9 mouse cellular contexts compared by ENCODE assay signal in genomic region chr4:134388397-134388796, GRCm38 (mm10). TPM values are rescaled to one million over a fixed set of nuclear protein-coding genes. Genes with fewer than 3 reads are reported as not detected.
DNase-seq lines count a peak whose midpoint lies in the region; ATAC-seq and TF ChIP-seq lines count a peak whose summit lies in the region.
"Had no signal": no experiment of that assay in that cellular context is flagged by ENCODE, and none has a peak within 500 bp of the region (broad histone marks: within the 10 kb centered on the region; RNA-seq: fewer than 3 reads in every experiment).

No protein-coding gene starts in this region.

- H3K36me3 ChIP-seq in embryonic facial prominence, embryonic 11.5 days (replicated peaks; ENCODE audit: control insufficient read depth, insufficient read depth, low read depth, low read length), result no peaks in the 10 kb centered on the region
- H3K36me3 ChIP-seq in liver, postnatal 0 days (replicated peaks; ENCODE audit: insufficient read depth, low read length), result no peaks in the 10 kb centered on the region
- H3K36me3 ChIP-seq: heart, embryonic 13.5 days; neural tube, embryonic 12.5 days had no signal

- no peak overlapping the region for H3K27ac ChIP-seq in embryonic facial prominence, embryonic 11.5 days (replicated peaks; ENCODE audit: low read depth, low read length)
- H3K27ac ChIP-seq in liver, postnatal 0 days (ENCODE audit: low read depth), result no peak overlapping the region
- H3K27ac ChIP-seq: heart, embryonic 13.5 days; neural tube, embryonic 12.5 days had no signal

- no peaks in the 10 kb centered on the region for H3K4me1 ChIP-seq in embryonic facial prominence, embryonic 11.5 days (ENCODE audit: control insufficient read depth, insufficient read depth, low read length)
- H3K4me1 ChIP-seq in liver, postnatal 0 days (ENCODE audit: insufficient read depth), result no peaks in the 10 kb centered on the region
- H3K4me1 ChIP-seq: neural tube, embryonic 12.5 days had no signal

- no peak overlapping the region for H3K4me2 ChIP-seq in embryonic facial prominence, embryonic 11.5 days (ENCODE audit: low read depth, low read length)
- no peak overlapping the region for H3K4me2 ChIP-seq in liver, postnatal 0 days (ENCODE audit: low read depth, low read length)
- H3K4me2 ChIP-seq: heart, embryonic 13.5 days; neural tube, embryonic 12.5 days had no signal

- TF ChIP-seq CTCF in liver, postnatal 0 days (IDR thresholded peaks at IDR 0.05; ENCODE audit: low read depth), result peak; percentile 81

- H3K27me3 ChIP-seq in embryonic facial prominence, embryonic 11.5 days (ENCODE audit: control insufficient read depth, insufficient read depth, low read length), result no peaks in the 10 kb centered on the region
- no peaks in the 10 kb centered on the region for H3K27me3 ChIP-seq in liver, postnatal 0 days (ENCODE audit: insufficient read depth, low read length)
- H3K27me3 ChIP-seq: heart, embryonic 13.5 days; neural tube, embryonic 12.5 days had no signal

- WGBS in embryonic facial prominence, embryonic 11.5 days, result 7% methylated on average over 5 of the region's 5 CpGs
- WGBS in liver, postnatal 0 days (ENCODE audit: insufficient replicate concordance), result 12% methylated on average over 5 of the region's 5 CpGs

- no peak for TF ChIP-seq EP300 in liver, postnatal 0 days (IDR thresholded peaks at IDR 0.05; ENCODE audit: low read depth)

- no peak overlapping the region for H3K9ac ChIP-seq in embryonic facial prominence, embryonic 11.5 days (replicated peaks; ENCODE audit: low read length)
- H3K9ac ChIP-seq in liver, postnatal 0 days (replicated peaks), result no peak overlapping the region
- H3K9ac ChIP-seq: heart, embryonic 13.5 days; neural tube, embryonic 12.5 days had no signal

- DNase-seq in left cerebral cortex, adult 18-20 months (ENCODE audit: low spot score in 2 of 2), result peak; percentile 64 to 68
- DNase-seq in left cerebral cortex, postnatal 25 days (ENCODE audit: low spot score in 2 of 2), result no peak
- DNase-seq in ES-CJ7 (ENCODE audit: low read depth, low spot score), result peak; percentile 86
- DNase-seq in adrenal gland, postnatal 10 days, result peak; percentile 85
- DNase-seq in embryonic facial prominence, embryonic 11.5 days (ENCODE audit: low spot score), result peak; percentile 80
- DNase-seq in liver, postnatal 0 days, result peak; percentile 78
- peak; percentile 37 to 73 for DNase-seq in spleen, adult 18-20 months

- no peak for ATAC-seq in embryonic facial prominence, embryonic 11.5 days (replicated peaks; ENCODE audit: insufficient number of reproducible peaks, low FRiP score, low TSS enrichment, low read depth)
- no peak for ATAC-seq in liver, postnatal 0 days

- no peak overlapping the region for H3K4me3 ChIP-seq in embryonic facial prominence, embryonic 11.5 days (ENCODE audit: low read depth, low read length)
- H3K4me3 ChIP-seq in liver, postnatal 0 days (ENCODE audit: low read depth, low read length), result no peak overlapping the region
- H3K4me3 ChIP-seq: heart, embryonic 13.5 days; neural tube, embryonic 12.5 days had no signal

- no peaks in the 10 kb centered on the region for H3K9me3 ChIP-seq in embryonic facial prominence, embryonic 11.5 days (replicated peaks; ENCODE audit: control insufficient read depth, low read length)
- peaks cover 4% of the 10 kb centered on the region for H3K9me3 ChIP-seq in liver, postnatal 0 days (ENCODE audit: low read length)
- H3K9me3 ChIP-seq: neural tube, embryonic 12.5 days had no signal

- intact Hi-C loops in left cerebral cortex, postnatal 25 days (cut with DNase I), result no loop called here

RNA-seq across cellular contexts. Expression of gene Extl1, which starts 4.7 kb away (rescaled TPM):
- total RNA-seq in left cerebral cortex, adult 18-20 months (2021), result 10 to 100 TPM; 44.0 to 45.4 TPM
- total RNA-seq in left cerebral cortex, postnatal 25 days (2021), result 10 to 100 TPM; 49.2 to 52.5 TPM
- total RNA-seq in adrenal gland, postnatal 10 days (2021), result 1 to 10 TPM; 1.1 to 3.1 TPM
- 0.38 and 0.71 TPM in 2 replicates for polyA plus RNA-seq in embryonic facial prominence, embryonic 11.5 days (2014; fragmentation: Nextera tagmentation; extraction: Ambion mirVana)
- 0.20 and 0.33 TPM in 2 replicates for polyA plus RNA-seq in liver, postnatal 0 days (2015; fragmentation: Nextera tagmentation; extraction: Ambion mirVana)

RNA-seq across cellular contexts. Expression of gene Pafah2, which starts 7.7 kb away (rescaled TPM):
- 1 to 10 TPM; 4.8 to 7.4 TPM for total RNA-seq in left cerebral cortex, adult 18-20 months (2021)
- 1 to 10 TPM; 5.3 to 9.1 TPM for total RNA-seq in left cerebral cortex, postnatal 25 days (2021)
- total RNA-seq in adrenal gland, postnatal 10 days (2021), result 10 to 100 TPM; 20.8 to 22.1 TPM
- 9.4 and 9.9 TPM in 2 replicates for polyA plus RNA-seq in embryonic facial prominence, embryonic 11.5 days (2014; fragmentation: Nextera tagmentation; extraction: Ambion mirVana)
- 13.5 and 14.3 TPM in 2 replicates for polyA plus RNA-seq in liver, postnatal 0 days (2015; fragmentation: Nextera tagmentation; extraction: Ambion mirVana)

RNA-seq across cellular contexts. Expression of gene Slc30a2, which starts 45.4 kb away (rescaled TPM):
- under 1 TPM in 1 of 2 experiments, not detected in 1; 0.40 TPM for total RNA-seq in left cerebral cortex, adult 18-20 months (2021)
- not detected for total RNA-seq in left cerebral cortex, postnatal 25 days (2021)
- 10 to 100 TPM; 13.7 to 17.4 TPM for total RNA-seq in adrenal gland, postnatal 10 days (2021)
- 0.07 TPM in 1 of 2 replicates, not detected in the other for polyA plus RNA-seq in embryonic facial prominence, embryonic 11.5 days (2014; fragmentation: Nextera tagmentation; extraction: Ambion mirVana)
- not detected in 2 replicates for polyA plus RNA-seq in liver, postnatal 0 days (2015; fragmentation: Nextera tagmentation; extraction: Ambion mirVana)
- polyA plus RNA-seq: neural tube, embryonic 12.5 days had no signal

Comparison
In these comparisons a context has a peak if more than half of its experiments do, and no peak if none do; other contexts are left out.
1. DNase-seq: peak in left cerebral cortex, adult 18-20 months (2 of 2), ES-CJ7 (single experiment), adrenal gland, postnatal 10 days (single experiment), embryonic facial prominence, embryonic 11.5 days (single experiment), liver, postnatal 0 days (single experiment) and spleen, adult 18-20 months (2 of 2); none in left cerebral cortex, postnatal 25 days (0 of 2).
2. RNA of gene Extl1, which starts 4.7 kb away (total RNA-seq): 49.2 to 52.5 TPM in left cerebral cortex, postnatal 25 days and 44.0 to 45.4 TPM in left cerebral cortex, adult 18-20 months; 1.1 to 3.1 TPM in adrenal gland, postnatal 10 days; every median in the first group is over 10 times any median in the second.
3. RNA of gene Slc30a2, which starts 45.4 kb away (total RNA-seq): 13.7 to 17.4 TPM in adrenal gland, postnatal 10 days; 0.40 TPM in left cerebral cortex, adult 18-20 months and not detected in left cerebral cortex, postnatal 25 days; every median in the first group is over 10 times any median in the second.